Mouse (Mus musculus) cerebellum, adult 11-12 months (tissue): ENCODE data around the gene Ccdc189.

Source experiments
- DNase-seq: peaks from one replicate; pipeline ENCODE4 v3.0.0; 2022

Gene Ccdc189

DNA sequence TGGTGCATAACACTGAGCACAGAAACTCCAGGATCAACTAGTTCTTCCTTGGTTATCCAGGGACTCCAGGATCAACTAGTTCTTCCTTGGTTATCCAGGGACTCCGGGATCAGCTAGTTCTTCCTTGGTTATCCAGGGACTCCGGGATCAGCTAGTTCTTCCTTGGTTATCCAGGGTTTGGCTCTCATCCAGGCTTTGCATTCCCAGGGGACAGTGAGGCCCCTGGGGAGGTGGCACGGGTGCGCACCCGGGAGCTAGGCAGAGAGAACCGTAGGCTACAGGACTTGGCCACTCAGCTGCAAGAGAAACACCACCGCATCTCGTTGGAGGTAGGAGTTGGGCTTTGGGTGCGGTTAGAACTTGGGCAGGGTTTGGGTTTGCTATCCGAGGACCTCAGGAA, 2.7 kb upstream of the Ccdc189 start:
- no peak for DNase-seq

DNA sequence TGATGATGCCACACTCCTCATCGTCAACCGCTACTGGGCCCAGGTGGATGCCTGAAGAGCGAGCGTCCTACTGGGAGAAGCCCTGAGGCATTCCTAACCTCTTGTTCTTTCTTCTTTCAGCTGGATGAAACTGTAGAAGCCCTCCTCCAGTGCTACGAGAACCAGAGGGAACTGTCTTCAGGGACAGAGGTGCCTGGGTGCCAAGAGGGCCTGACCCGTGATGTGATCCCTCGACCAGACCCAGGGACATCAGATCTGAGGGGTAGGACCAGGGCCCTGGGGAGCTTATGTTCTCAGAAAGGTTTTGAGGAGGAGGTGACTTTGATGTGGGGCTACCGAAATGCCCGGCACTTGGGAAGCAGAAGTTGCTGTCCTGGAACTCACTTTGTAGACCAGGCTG, 1.2 kb upstream of the Ccdc189 start:
- no peak for DNase-seq

DNA sequence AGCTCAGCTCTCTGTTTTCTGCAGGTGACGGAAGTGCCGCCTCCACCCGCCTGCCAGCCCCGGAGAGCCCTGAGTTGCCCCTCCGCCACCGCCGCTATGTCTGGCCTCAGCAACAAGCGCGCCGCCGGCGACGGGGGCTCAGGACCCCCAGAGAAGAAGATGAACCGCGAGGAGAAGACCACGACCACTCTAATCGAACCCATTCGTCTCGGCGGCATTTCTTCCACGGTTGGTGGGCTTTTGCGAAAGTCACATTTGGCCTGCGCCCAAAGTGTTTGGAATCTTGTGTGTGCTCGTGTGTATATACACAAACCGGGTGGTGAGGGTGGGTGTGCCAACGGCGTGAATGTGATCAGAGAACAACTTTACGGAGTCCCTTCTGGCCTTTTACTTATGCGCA, 506 bp upstream of the Ccdc189 start:
- DNase-seq = no peak

DNA sequence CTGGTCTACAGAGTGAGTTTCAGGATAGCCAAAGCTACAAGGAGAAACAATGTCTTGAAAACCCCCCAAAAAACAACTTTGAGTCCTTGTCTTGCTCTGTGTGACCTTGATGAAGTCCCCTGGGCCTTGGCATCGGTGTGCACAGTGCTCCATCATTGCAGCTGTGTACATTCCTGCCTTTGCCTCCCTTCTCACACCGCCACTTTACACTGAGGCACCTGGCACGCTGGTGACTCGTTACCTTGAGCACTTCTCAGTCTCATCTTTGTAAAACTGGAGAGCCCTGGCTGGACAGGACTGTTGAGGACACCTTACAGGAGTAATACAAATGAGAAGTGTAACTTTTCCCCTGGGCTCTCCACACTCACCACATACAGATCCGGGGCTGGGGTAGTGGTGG, 1.2 kb downstream of the Ccdc189 start:
- no peak for DNase-seq

DNA sequence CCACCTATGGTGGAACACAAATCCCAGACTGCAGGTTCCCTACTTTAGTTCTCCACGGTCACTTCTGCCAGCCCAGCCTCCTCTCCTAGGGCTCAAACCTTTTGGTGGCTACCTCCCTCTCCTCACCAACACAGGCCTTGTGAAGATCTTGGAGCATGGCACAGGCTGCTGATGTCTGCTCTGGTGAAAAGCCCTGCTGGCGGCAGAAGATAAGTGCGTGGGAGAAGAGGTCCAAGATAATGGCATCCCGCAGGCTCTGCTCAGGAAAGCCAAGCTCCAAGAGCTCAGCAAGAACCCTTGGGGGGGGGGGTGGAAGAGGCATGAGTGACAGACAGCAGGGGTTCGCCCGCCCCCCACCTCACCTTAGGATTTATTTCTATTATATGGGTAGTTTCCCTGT, 2.2 kb downstream of the Ccdc189 start:
- DNase-seq = no peak

DNA sequence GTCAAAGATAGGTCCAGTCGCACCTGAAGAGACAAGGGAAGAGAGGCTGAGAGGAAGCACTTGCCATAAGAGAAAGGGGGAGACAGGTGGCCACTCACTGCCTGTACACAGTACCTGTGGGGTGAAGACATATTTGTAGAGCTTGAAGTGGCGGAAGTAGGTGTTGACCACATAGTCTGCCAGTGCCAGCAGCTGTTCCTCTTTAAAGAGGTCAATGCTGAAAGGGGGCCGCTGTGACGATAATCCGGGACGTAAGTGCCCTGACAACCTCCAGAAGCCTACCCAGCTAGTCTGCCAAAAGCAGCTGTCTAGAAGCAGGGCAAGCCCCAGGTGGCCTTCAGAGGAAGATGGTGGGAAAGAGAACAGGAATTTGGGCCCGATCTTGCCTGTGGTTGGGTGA, 3.4 kb downstream of the Ccdc189 start:
- DNase-seq = no peak

DNA sequence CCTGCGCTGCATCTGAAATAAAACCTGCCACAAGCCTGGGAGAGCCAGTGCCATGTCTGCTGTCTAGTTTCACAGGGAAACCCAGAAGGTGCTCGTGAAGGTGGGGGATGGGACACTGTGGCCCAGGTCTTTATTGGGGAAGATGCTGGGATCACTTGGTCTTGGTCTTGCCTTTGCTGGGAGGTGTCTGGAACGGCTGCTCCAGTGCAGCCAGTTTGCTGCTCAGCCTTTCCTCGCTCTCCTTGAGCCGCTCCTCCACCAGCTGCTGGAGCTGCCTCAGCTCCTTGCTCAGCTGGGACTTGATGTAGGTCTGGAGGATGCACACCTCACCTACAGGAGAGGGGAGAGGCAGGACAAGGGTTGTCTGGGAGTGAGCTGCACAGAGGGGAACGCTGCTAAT, 5.1 kb downstream of the Ccdc189 start:
- DNase-seq = no peak

DNA sequence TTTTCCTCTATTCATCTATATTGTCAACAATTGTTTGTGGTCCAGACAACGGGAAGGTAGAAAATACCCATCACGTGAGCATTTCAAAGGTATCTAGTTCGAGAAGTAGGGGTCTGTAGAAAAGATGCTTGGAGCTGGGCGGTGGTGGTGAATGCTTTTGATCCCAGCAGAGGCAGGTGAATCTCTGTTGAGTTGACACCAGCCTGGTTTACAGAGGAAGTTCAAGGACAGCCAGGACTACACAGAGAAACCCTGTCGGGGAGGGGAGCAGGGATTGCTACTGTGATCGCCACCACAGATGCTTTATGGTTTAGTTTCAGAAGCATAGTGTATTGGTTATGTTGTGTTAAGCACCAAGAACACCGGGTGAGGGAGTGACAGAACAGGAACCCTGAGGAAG, 14.3 kb downstream of the Ccdc189 start:
- DNase-seq = no peak

DNA sequence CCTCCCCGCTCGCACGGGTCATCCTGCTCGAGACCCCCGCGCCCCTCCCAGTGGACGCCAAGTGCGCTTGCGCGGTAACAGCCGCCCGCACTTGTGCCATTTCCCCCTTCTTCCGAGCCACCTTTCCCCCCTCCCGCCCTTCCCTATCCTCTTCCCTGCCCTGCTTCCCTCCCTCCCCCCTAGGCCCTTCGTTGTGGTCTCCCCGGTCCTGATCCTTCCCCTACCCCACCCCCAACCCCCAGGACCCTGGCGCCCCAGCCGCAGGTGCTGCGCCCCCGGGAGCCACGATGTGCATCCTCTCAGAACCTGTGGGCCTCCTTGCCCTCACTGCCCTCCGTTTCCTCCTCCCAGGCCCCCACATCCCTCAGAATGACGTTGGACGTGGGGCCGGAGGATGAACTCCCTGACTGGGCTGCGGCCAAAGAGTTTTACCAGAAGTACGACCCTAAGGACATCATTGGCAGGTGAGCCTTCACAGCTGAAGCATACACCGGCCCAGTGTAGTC, 14.8 kb downstream of the Ccdc189 start:
- DNase-seq = peak; percentile 64

DNA sequence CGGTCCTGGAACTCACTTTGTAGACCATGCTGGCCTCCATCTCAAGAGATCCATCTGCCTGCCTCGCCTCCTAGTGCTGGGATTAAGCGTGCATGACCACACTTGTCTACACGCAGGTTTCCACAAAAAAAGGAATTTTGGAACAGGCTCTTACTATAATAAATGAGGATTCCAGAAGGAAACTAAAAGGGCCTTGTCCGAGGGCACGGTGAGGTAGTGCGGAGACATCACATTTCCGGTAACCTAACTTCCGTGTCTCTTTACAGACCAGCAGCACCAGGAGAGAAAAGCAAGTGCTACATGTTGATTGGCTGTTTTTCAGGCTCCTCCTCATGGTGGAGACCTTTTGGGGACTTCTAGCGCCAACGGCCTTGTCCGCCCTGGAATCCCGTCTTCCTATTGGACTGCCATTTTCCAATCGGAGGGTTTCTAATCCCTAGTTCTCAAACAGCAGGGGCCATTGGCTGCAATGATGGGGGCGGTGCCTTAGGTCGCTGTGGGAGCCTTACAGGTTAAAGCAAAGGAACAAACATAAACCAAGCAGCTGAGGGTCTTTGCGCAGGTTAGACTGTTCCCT, 15.4 kb downstream of the Ccdc189 start, which contains the start of gene Phkg2:
Phkg2 (plus strand) TSS at position 446 of the 577 bp plus-strand sequence.
- DNase-seq = peak; percentile 96

DNA sequence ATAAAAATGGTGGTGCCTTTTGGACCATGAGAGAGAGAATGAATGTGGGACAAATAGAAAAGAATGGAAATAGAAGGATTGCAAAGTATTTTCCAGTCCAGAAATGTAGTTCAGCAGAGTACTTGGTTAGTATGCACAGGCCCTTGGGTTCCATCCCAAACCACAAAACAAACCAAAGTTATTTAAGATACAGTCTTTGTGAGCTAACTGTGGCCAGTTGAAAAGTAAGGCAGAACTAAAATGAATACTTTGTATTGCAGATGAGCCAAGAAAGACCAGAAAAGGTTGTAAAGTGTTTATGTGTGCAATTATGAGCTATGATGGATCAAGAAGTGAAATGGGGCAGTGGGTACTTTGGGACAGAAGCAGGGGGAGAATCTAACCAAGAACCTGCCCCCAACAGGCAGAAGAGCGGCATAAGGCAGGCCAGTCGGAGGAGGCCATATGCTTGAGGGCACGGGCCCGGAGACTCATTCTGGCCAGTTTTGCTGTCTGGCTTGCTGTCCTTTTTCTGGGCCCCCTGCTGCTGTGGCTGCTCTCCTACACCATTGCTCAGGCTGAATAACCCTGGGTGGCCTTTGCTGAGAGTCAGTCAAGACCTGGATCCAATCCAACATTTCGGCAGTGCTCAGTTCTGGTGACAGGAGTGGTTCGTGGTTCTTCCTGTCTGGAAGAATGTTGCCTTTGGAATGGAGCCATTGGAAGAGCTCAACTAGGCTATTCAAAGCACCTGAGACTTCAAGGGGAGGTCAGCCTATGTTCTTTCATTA, 23.8 kb downstream of the Ccdc189 start:
- DNase-seq = peak; percentile 97

DNA sequence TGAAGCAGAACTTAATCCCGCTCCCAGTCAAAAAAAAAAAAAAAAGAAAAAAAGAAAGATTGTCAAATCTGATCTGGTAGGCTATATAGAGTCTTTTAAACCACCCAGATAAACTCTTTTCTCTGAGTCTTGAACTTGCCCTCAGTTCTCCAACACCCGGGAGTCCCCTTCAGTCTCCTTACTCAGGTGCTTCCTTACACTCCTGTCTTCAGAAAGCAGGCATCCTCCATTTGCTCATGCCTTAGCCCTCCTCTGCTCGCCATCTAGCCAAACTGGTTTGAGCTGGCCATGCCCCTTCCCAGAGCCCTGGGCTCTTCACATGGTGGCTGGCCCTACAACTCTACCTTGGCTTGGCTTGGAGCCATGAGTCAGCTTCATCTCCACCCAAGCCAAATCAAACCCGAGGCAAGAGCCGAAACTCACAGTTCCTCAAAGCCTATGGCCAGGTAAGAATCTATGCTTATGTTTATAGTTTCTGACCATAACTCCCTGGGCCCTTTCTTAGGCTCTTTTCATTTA, 27.0 kb downstream of the Ccdc189 start, which contains the start of gene Tmem265:
Tmem265 (plus strand) TSS at position 51 of the 519 bp plus-strand sequence.
- no peak for DNase-seq

DNA sequence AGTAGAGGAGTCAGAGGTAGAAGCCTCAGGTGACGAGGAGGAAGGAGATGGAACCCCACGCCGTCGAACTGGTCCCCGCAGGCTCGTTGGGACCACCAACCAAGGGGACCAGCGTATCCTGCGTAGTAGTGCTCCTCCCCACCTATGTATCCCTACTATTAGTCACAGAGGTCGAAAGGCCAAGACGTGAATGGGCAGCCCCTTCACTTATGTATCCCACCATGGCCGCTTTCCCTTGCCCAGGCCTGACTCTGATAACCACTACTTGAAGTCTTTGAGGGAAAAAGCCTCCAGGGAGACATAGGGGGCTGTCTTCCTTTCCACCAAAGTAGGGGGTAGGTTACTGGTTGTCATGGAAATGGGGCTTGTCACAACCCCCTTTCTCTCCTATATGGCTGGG, 27.8 kb downstream of the Ccdc189 start:
- DNase-seq = no peak

DNA sequence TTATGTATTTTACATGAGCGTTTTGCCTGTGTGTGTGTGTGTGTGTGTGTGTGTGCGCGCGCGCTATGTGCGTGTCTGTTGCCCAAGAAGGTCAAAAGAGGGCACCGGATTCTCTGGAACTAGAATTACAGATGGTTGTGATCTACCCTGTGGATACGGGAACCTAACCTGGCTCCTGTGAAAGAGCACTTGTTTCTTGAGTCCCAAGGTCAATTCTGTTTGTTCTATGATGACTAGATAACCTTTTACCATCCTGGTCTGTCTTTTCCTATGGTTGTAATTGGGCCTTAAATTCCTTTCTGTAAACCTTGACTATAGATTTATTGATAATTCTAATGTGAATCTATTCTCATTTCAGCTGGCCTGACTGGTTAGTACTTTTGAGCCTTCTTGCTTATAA, 36.8 kb downstream of the Ccdc189 start:
- DNase-seq = no peak

DNA sequence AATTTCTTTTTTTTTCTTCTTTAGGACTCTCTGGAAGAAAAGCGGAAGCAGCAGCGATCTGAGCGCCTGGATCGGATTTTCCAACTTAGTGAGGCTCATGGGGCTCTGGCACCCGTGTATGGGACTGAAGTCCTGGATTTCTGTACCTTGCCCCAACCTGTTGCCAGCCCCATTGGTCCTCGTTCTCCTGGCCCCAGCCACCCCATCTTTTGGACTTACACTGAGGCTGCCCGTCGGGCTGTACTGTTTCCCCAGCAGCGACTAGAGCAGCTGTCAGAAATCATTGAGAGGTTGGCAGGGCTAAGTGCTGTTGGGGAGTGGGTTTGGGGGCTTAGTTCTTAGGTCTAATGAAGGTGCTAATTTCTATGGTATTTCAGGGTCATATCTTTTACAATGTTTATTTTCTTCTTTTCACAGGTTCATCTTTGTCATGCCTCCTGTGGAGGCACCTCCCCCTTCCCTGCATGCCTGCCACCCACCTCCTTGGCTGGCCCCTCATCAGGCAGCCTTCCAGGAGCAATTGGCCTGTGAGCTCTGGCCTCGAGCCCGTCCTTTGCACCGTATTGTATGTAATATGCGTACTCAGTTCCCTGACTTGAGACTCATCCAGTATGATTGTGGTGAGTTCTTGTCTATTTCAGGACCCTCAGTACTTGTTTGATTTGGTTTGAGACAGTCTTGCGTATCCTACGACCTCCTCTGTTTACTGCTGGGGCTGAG, 39.1 kb downstream of the Ccdc189 start:
- peak; percentile 78 for DNase-seq

DNA sequence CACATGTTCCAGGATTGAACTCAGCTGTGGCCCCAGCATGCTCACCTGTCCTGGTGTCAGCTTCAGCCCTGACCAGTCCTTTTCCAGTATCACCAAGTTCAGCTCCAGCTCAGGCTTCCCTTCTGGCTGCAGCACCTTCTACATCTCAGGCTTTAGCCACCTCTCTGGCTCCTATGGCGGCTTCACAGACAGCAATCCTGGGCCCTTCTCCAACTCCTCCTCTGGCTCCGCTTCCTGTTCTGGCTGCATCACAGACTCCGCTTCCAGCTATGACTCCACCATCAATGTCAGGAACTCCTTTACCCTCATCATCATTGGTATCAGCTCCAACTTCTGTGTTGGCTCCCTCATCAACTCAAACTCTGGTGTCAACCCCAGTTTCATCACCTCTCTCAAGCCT, 46.7 kb downstream of the Ccdc189 start:
- DNase-seq = no peak
